Mouse (Mus musculus) G1E (cell line): ENCODE measurements around the gene Gm9821. TPM values are rescaled to one million over a fixed set of nuclear protein-coding genes. Genes with fewer than 3 reads are reported as not detected.

Source experiments
- ATAC-seq: 2 replicates; pipeline ENCODE4 v1.8.0; 2016; ENCODE audit warnings: mild to moderate bottlenecking; ENCODE audit not compliant: insufficient number of reproducible peaks, poor library complexity, low FRiP score, severe bottlenecking; ENCODE audit errors: extremely low read depth
- DNase-seq: peaks from one replicate; pipeline ENCODE4 v3.0.0; 2012; ENCODE audit warnings: low spot score
- H3K27me3 ChIP-seq: 2 replicates; pipeline ENCODE4 v1.6.1; 2012; ENCODE audit warnings: mild to moderate bottlenecking, low read length, inconsistent platforms; ENCODE audit not compliant: insufficient read depth
- H3K36me3 ChIP-seq: replicated peaks from 2 replicates; pipeline ENCODE3; 2012; ENCODE audit warnings: mild to moderate bottlenecking, inconsistent platforms
- H3K4me1 ChIP-seq: 2 replicates; pipeline ENCODE4 v1.6.1; 2012; ENCODE audit warnings: low read depth, low read length, inconsistent platforms, mixed read lengths; ENCODE audit not compliant: insufficient read depth
- H3K4me3 ChIP-seq: 2 replicates; pipeline ENCODE4 v1.5.1; 2012; ENCODE audit warnings: low read depth, mild to moderate bottlenecking, inconsistent platforms, low read length, moderate library complexity, mixed read lengths
- H3K9me3 ChIP-seq: replicated peaks from 2 replicates; pipeline ENCODE4 v1.6.1; 2012; ENCODE audit warnings: inconsistent platforms
- CTCF ChIP-seq: IDR thresholded peaks from 2 replicates; pipeline ENCODE4 v1.5.1; 2012; ENCODE audit warnings: low read depth, low read length, inconsistent platforms, mixed read lengths
- GATA1 ChIP-seq: IDR thresholded peaks from 2 replicates; pipeline ENCODE4 v1.6.1; 2012; ENCODE audit warnings: borderline replicate concordance, low read length, inconsistent platforms, mixed read lengths
- GATA2 ChIP-seq: IDR thresholded peaks from 2 replicates; pipeline ENCODE4 v1.6.1; 2012; ENCODE audit warnings: low read depth, low read length, inconsistent platforms, borderline replicate concordance
- POLR2AphosphoS5 ChIP-seq: IDR thresholded peaks from 2 replicates; pipeline ENCODE4 v1.6.1; 2012; ENCODE audit warnings: low read depth, low read length, inconsistent platforms; ENCODE audit not compliant: insufficient replicate concordance
- TAL1 ChIP-seq: conservative IDR thresholded peaks from 2 replicates; pipeline ENCODE4 v1.6.1; 2012; ENCODE audit warnings: low read depth, low read length, inconsistent platforms, mixed read lengths
- polyA plus RNA-seq: library from polyadenylated mRNA; stranded (reverse); fragments of >175 nt; gene quantifications from 2 replicates; pipeline ENCODE4 v1.2.3, GENCODE M21; 2012
- total RNA-seq, 2 experiments: library from RNA; stranded (forward) in 1 of 2; stranded (reverse) in 1 of 2; fragments of 200-1000 nt in 1 of 2; fragments of >200 nt in 1 of 2; fragmentation: Nextera tagmentation in 1 of 2; gene quantifications; 2 replicates each; pipeline ENCODE4 v1.2.3; 2014 to 2017

The Gm9821 gene
- total and polyA plus RNA-seq, 3 experiments, result 0.10 to 1.6 TPM; not detected in 1

- ATAC-seq, result no peak
- Histone ChIP-seq H3K27me3 (peaks cover 81% of the 10 kb centered on the region), H3K4me1 (no peaks in the 10 kb centered on the region)
Observed at GRCm38 (mm10) chr2:91977960-91978359, 32.5 kb downstream of the Gm9821 start.

GRCm38 (mm10) chr2:91978547-91978946 is 33.0 kb downstream of the Gm9821 start:
- peaks cover 81% of the 10 kb centered on the region for H3K27me3 ChIP-seq
- DNase-seq, result no peak
- H3K36me3 ChIP-seq, result no peaks in the 10 kb centered on the region
- no peak overlapping the region for H3K4me3 ChIP-seq
- no peaks in the 10 kb centered on the region for H3K9me3 ChIP-seq
- ATAC-seq, result no peak
- no peaks in the 10 kb centered on the region for H3K4me1 ChIP-seq
- no peak for TF ChIP-seq POLR2AphosphoS5
- no peak for TF ChIP-seq TAL1
- no peak for TF ChIP-seq GATA2
- TF ChIP-seq GATA1, result no peak
- TF ChIP-seq CTCF, result no peak

More at GRCm38 (mm10) chr2:91977960-91978359, 32.5 kb downstream of the Gm9821 start:
- no peak overlapping the region for H3K4me3 ChIP-seq
- TF ChIP-seq GATA1, result no peak
- TF ChIP-seq POLR2AphosphoS5, result no peak
- no peak for TF ChIP-seq CTCF
- no peak for TF ChIP-seq GATA2
- TF ChIP-seq TAL1, result no peak
- no peaks in the 10 kb centered on the region for H3K9me3 ChIP-seq
- H3K36me3 ChIP-seq, result no peaks in the 10 kb centered on the region
- no peak for DNase-seq

- DNase-seq (no peak), ATAC-seq (no peak)
- Histone ChIP-seq H3K4me3 (no peak overlapping the region), H3K36me3 (no peaks in the 10 kb centered on the region), H3K27me3 (peaks cover 73% of the 10 kb centered on the region), H3K9me3 (no peaks in the 10 kb centered on the region), H3K4me1 (peaks cover 12% of the 10 kb centered on the region)
- no peak for TF ChIP-seq CTCF
Observed at GRCm38 (mm10) chr2:91980245-91980644, 34.7 kb downstream of the Gm9821 start.

- ATAC-seq (no peak), DNase-seq (no peak)
- H3K4me3 ChIP-seq, result no peak overlapping the region
- H3K36me3 ChIP-seq, result no peaks in the 10 kb centered on the region
- peaks cover 15% of the 10 kb centered on the region for H3K4me1 ChIP-seq
- TF ChIP-seq GATA2 (no peak), POLR2AphosphoS5 (no peak), TAL1 (no peak), CTCF (no peak)
- peaks cover 71% of the 10 kb centered on the region for H3K27me3 ChIP-seq
- no peaks in the 10 kb centered on the region for H3K9me3 ChIP-seq
Observed at GRCm38 (mm10) chr2:91980830-91981229, 35.3 kb downstream of the Gm9821 start.

GRCm38 (mm10) chr2:91984439-91984838 is 38.9 kb downstream of the Gm9821 start:
- H3K36me3 ChIP-seq, result no peaks in the 10 kb centered on the region
- no peaks in the 10 kb centered on the region for H3K9me3 ChIP-seq
- TF ChIP-seq GATA2, result no peak
- no peak for TF ChIP-seq POLR2AphosphoS5
- no peak for TF ChIP-seq CTCF
- TF ChIP-seq TAL1, result no peak
- TF ChIP-seq GATA1, result no peak
- ATAC-seq (peak; percentile 92), DNase-seq (peak; percentile 89)
- peaks cover 56% of the 10 kb centered on the region for H3K27me3 ChIP-seq
- H3K4me1 ChIP-seq, result peaks cover 22% of the 10 kb centered on the region
- peak overlapping the region; percentile 62; the same call in 1 of the 2 replicates for H3K4me3 ChIP-seq

GRCm38 (mm10) chr2:91984906-91985525 is 39.5 kb downstream of the Gm9821 start:
- no peak for DNase-seq
- no peak for ATAC-seq

More at GRCm38 (mm10) chr2:91984906-91985525, 39.5 kb downstream of the Gm9821 start:
- peaks cover 52% of the 10 kb centered on the region for H3K27me3 ChIP-seq
- peaks cover 22% of the 10 kb centered on the region for H3K4me1 ChIP-seq
- H3K9me3 ChIP-seq, result no peaks in the 10 kb centered on the region
- no peak for TF ChIP-seq GATA1
- TF ChIP-seq TAL1, result no peak
- no peak for TF ChIP-seq GATA2
- no peak for TF ChIP-seq CTCF
- no peak for TF ChIP-seq POLR2AphosphoS5
- no peaks in the 10 kb centered on the region for H3K36me3 ChIP-seq
- no peak overlapping the region for H3K4me3 ChIP-seq
